In the genomic region with DNA sequence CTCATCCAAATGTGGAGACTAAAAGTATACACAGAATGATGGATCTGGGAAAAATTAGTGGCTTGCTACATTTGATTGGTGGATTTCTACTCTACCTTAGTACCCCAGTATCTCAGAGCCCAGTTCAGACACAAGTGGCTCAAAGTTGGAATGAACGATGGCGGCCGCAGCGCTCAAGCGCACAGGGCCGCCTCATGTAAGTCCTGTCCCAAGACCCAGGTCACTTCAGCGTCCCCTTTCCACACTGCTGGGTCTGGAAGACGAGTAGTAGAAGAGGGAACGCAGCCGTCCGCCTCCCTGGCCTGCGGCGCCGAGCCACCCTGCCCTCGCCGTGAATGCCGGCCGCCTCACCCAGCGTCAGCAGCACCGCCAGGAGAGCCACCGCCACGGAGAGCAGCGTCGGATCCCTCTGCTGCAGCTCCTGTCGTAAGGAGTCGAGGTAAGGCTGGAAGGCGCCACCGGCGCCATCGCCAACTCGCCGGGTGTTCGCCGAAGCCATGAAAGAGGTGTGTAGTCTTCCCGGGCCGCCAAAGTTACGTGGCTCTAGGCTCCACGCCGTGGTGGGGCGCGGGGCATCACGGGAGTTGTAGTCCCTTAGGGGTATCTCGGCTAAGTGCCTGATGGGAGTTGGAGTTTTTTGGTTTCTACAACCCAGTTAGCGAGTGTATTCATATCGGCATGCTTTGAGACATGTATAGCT, we compare ENCODE assay signal across 8 mouse cellular contexts. TPM values are rescaled to one million over a fixed set of nuclear protein-coding genes. Genes with fewer than 3 reads are reported as not detected.
DNase-seq lines count a peak whose midpoint lies in the region; ATAC-seq lines count a peak whose summit lies in the region.

A gene (minus strand): TSS at position 577 of the 700 bp plus-strand sequence.

- ATAC-seq in CD4-positive, CD25-positive, alpha-beta regulatory T cell, adult 4 months = peak; percentile 99
- peak; percentile 96 for ATAC-seq in heart, embryonic 14.5 days (ENCODE audit: insufficient number of reproducible peaks, insufficient read depth, low FRiP score, low read depth)
- peak; percentile 98 for ATAC-seq in liver, embryonic 13.5 days (ENCODE audit: low read depth)
- peak; percentile 98 for ATAC-seq in stomach, embryonic 16.5 days (ENCODE audit: insufficient read depth, low FRiP score)

- peak within 1 kb of the TSS; percentile 90 to 97 for H3K27ac ChIP-seq in heart, embryonic 14.5 days (replicated peaks in 1 of 2; ENCODE audit: control insufficient read depth in 1 of 2, insufficient read depth in 1 of 2, low read depth in 2 of 2, low read length in 2 of 2)
- peak within 1 kb of the TSS; percentile 60 for H3K27ac ChIP-seq in liver, embryonic 13.5 days
- peak within 1 kb of the TSS; percentile 70 for H3K27ac ChIP-seq in stomach, embryonic 16.5 days (ENCODE audit: low read length)

- H3K9me3 ChIP-seq in heart, embryonic 14.5 days (ENCODE audit: control insufficient read depth, low read length) = no peaks in the 10 kb centered on the region
- H3K9me3 ChIP-seq in liver, embryonic 13.5 days (replicated peaks) = no peaks in the 10 kb centered on the region
- H3K9me3 ChIP-seq in stomach, embryonic 16.5 days (replicated peaks; ENCODE audit: control insufficient read depth, low read length) = no peaks in the 10 kb centered on the region

- H3K4me1 ChIP-seq in heart, embryonic 14.5 days (ENCODE audit: control insufficient read depth in 2 of 2, insufficient read depth in 2 of 2, low read length in 2 of 2) = 0 out of 4 replicates have a peak, but pooled peaks cover 0 to 3% of the 10 kb centered on the region in 2 experiments
- H3K4me1 ChIP-seq in liver, embryonic 13.5 days (replicated peaks) = peaks cover 26% of the 10 kb centered on the region
- no peaks in the 10 kb centered on the region; the same call in 1 of the 2 replicates for H3K4me1 ChIP-seq in stomach, embryonic 16.5 days (ENCODE audit: control insufficient read depth, insufficient read depth, low read length)

- under 1% methylated on average over 45 of the region's 45 CpGs for WGBS in heart, embryonic 14.5 days
- under 1% methylated on average over 45 of the region's 45 CpGs for WGBS in liver, embryonic 13.5 days (ENCODE audit: insufficient replicate concordance)
- WGBS in stomach, embryonic 16.5 days = under 1% methylated on average over 45 of the region's 45 CpGs

- no peaks in the 10 kb centered on the region for H3K27me3 ChIP-seq in heart, embryonic 14.5 days (ENCODE audit: control insufficient read depth, insufficient read depth, low read length)
- no peaks in the 10 kb centered on the region for H3K27me3 ChIP-seq in liver, embryonic 13.5 days
- H3K27me3 ChIP-seq in stomach, embryonic 16.5 days (ENCODE audit: control insufficient read depth, insufficient read depth, low read length) = no peaks in the 10 kb centered on the region

- peaks cover 30% of the 10 kb centered on the region for H3K36me3 ChIP-seq in heart, embryonic 14.5 days (ENCODE audit: control insufficient read depth, insufficient read depth, low read length)
- peaks cover 20% of the 10 kb centered on the region for H3K36me3 ChIP-seq in liver, embryonic 13.5 days
- peaks cover 10% of the 10 kb centered on the region for H3K36me3 ChIP-seq in stomach, embryonic 16.5 days (ENCODE audit: control insufficient read depth, insufficient read depth, low read length)

- H3K4me3 ChIP-seq in heart, embryonic 14.5 days (ENCODE audit: control insufficient read depth in 1 of 2, insufficient read depth in 1 of 2, low read depth in 1 of 2, low read length in 2 of 2) = peak within 1 kb of the TSS; percentile 86 to 100
- peak within 1 kb of the TSS; percentile 76 for H3K4me3 ChIP-seq in liver, embryonic 13.5 days (replicated peaks)
- H3K4me3 ChIP-seq in stomach, embryonic 16.5 days (replicated peaks; ENCODE audit: low read length) = peak within 1 kb of the TSS; percentile 89

- peak within 1 kb of the TSS; percentile 78 for H3K4me2 ChIP-seq in heart, embryonic 14.5 days (ENCODE audit: low read length)
- peak within 1 kb of the TSS; percentile 78 for H3K4me2 ChIP-seq in liver, embryonic 13.5 days
- H3K4me2 ChIP-seq in stomach, embryonic 16.5 days (ENCODE audit: low read depth, low read length) = peak within 1 kb of the TSS; percentile 78

- peak within 1 kb of the TSS; percentile 91 for H3K9ac ChIP-seq in heart, embryonic 14.5 days (ENCODE audit: low read length)
- peak within 1 kb of the TSS; percentile 90 for H3K9ac ChIP-seq in liver, embryonic 13.5 days
- H3K9ac ChIP-seq in stomach, embryonic 16.5 days (ENCODE audit: low read length) = peak within 1 kb of the TSS; percentile 83

- peak; percentile 82 for DNase-seq in c-Kit-negative CD71-positive TER-119-positive erythroid progenitor cells, embryonic 14.5 days (ENCODE audit: low read depth, low spot score)
- DNase-seq in fibroblast of lung, adult 2 months (ENCODE audit: low read depth) = peak; percentile 67
- DNase-seq in kidney, postnatal 14 days = peak; percentile 95
- DNase-seq in liver, embryonic 13.5 days = peak; percentile 87
- peak; percentile 88 for DNase-seq in neural tube, embryonic 10.5 days (ENCODE audit: extremely low spot score, low spot score)

RNA-seq across cellular contexts. Expression of the gene that starts here (rescaled TPM):
- polyA plus RNA-seq in CD4-positive, CD25-positive, alpha-beta regulatory T cell, adult 4 months (2017; shearing (Covaris generic)) = 10 to 100 TPM; 33.7 to 43.1 TPM
- polyA plus RNA-seq in heart, embryonic 14.5 days (2014; fragmentation: Nextera tagmentation; extraction: Ambion mirVana) = 43.1 and 44.6 TPM in 2 replicates
- polyA plus RNA-seq in liver, embryonic 13.5 days (2015; fragmentation: Nextera tagmentation; extraction: Ambion mirVana) = 23.1 and 23.5 TPM in 2 replicates
- 52.1 and 59.8 TPM in 2 replicates for polyA plus RNA-seq in stomach, embryonic 16.5 days (2015; fragmentation: Nextera tagmentation; extraction: Ambion mirVana)

Comparison
In these comparisons a context has a peak if more than half of its experiments do, and no peak if none do; other contexts are left out.
1. Peak in every context shown above with its lines: DNase-seq, ATAC-seq, H3K4me3 ChIP-seq and H3K27ac ChIP-seq.